Mouse (Mus musculus) thymus, adult 2 months (tissue): ENCODE results near the gene Dmrtc2. TPM values are rescaled to one million over a fixed set of nuclear protein-coding genes. Genes with fewer than 3 reads are reported as not detected.

Experiments used
- DNase-seq: peaks from one replicate; pipeline ENCODE4 v3.0.0; 2021
- H3K27ac ChIP-seq: fragments of 200-500 bp; 2 replicates; pipeline ENCODE4 v1.5.1; 2012; ENCODE audit warnings: low read length, control low read depth; ENCODE audit not compliant: control insufficient read depth, insufficient read depth
- H3K27me3 ChIP-seq: fragments of 200-500 bp; 2 replicates; pipeline ENCODE4 v1.6.1; 2012; ENCODE audit warnings: mild to moderate bottlenecking, low read length, moderate library complexity, mixed read lengths; ENCODE audit not compliant: control insufficient read depth, insufficient read depth
- H3K36me3 ChIP-seq: fragments of 200-500 bp; 2 replicates; pipeline ENCODE4 v1.6.1; 2012; ENCODE audit warnings: mild to moderate bottlenecking, low read length, moderate library complexity; ENCODE audit not compliant: control insufficient read depth, insufficient read depth
- H3K4me1 ChIP-seq: fragments of 200-500 bp; replicated peaks from 2 replicates; pipeline ENCODE4 v1.6.1; 2012; ENCODE audit warnings: low read length; ENCODE audit not compliant: control insufficient read depth, insufficient read depth
- H3K4me3 ChIP-seq: fragments of 200-500 bp; 2 replicates; pipeline ENCODE4 v1.5.1; 2012; ENCODE audit warnings: mild to moderate bottlenecking, low read length, control low read depth, moderate library complexity; ENCODE audit not compliant: control insufficient read depth, insufficient read depth
- CTCF ChIP-seq: fragments of 200-500 bp; IDR thresholded peaks from 2 replicates; pipeline ENCODE4 v1.5.1; 2012; ENCODE audit warnings: mild to moderate bottlenecking, control low read depth, low read length, moderate library complexity, borderline replicate concordance; ENCODE audit not compliant: control insufficient read depth, poor library complexity, insufficient read depth; ENCODE audit errors: extremely low read depth
- POLR2A ChIP-seq: fragments of 200-500 bp; IDR thresholded peaks from 2 replicates; pipeline ENCODE4 v1.6.1; 2012; ENCODE audit warnings: mild to moderate bottlenecking, low read length, control low read depth, moderate library complexity; ENCODE audit not compliant: control insufficient read depth, poor library complexity, insufficient read depth; ENCODE audit errors: extremely low read depth
- WGBS: fragments of 180-500 bp; shearing (Covaris S2); methylation state at CpG from one replicate; pipeline ENCODE4 v1.1.7; 2018; 5-methylcytosine and 5-hydroxymethylcytosine counted together
- polyA plus RNA-seq: library from polyadenylated mRNA; depleted of rRNA; stranded (reverse); fragments of >200 nt; gene quantifications from 2 replicates; pipeline ENCODE4 v1.2.3, GENCODE M21; 2012

Dmrtc2 gene
- polyA plus RNA-seq, 1 experiment = not detected

DNA sequence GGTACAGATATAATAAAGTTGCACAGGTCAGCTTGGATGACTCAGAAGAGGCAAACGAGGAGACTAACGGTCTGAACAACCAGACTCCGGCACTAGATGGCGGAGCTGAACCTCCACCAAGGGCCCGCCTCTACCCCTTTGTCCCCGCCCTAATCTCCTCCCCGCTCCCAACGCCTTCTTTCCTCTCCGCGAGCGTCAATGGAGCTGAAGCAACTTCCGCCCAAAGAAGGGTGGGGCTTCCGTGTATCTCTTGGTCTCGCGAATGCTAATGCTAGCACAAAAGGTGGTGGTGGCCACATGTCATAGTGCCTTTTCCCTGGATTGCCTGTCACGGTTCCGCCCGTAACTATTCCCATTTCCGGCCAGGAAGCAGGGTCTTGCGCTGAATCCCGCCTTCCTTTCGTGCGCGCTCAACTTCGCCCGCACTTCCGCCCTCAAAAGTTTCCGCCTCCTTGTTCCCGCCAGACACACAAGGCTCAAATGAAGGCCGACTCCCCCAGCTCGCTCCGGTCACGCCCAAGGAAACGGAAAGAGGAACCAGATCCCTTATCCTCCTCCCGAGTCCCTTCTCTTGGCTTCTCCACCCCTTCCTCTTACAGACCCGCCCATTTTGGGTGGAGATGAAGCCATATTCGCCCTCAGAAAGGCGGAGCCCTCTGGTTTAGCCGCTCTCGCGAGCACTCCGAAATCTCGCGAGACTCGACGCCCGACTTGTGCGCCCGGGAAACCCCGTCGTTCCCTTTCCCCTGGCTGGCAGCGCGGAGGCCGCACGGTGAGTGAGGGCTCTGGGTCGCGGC lies 14.2 kb downstream of the Dmrtc2 start, which contains the start of gene Rps19:
Gene Rps19 (plus strand): TSS at position 476 of the 797 bp plus-strand sequence.
- Histone ChIP-seq H3K4me1 (peaks cover 14% of the 10 kb centered on the region), H3K27me3 (no peaks in the 10 kb centered on the region), H3K27ac (peak within 1 kb of the TSS; percentile 92), H3K4me3 (peak within 1 kb of the TSS; percentile 73), H3K36me3 (peaks cover 32% of the 10 kb centered on the region)
- under 1% methylated on average over 57 of the region's 57 CpGs for WGBS
- TF ChIP-seq POLR2A (peak; percentile 83), CTCF (0 out of 2 replicates have a peak, but pooled peaks have one; percentile 29)
- peak; percentile 96 for DNase-seq

DNA sequence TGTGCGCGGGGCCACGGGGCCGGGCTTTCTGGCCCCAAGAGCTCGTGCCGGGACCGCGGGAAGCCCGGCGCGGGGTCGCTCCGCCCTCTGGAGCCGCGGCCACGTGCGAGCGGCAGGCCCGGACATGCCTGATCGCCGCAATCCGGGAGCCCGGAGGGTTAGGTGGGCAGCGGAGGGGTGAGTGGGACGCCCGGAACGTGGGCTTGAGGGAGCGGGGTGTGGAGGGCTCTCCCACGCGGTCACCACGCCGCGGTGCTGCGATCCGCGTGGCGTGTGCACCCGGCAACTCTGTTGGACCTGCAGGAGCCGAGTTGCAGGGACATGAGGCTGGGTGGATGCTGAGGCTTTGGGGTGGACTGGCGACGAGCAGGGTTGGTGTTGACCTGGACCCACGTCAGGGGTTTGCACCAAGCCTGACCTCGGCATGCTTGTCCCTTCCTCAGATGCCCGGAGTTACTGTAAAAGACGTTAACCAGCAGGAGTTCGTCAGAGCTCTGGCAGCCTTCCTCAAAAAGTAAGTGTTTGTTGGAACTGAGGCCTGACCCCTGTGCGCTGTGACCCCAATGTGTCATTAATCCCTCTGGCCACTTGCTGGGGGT lies 14.9 kb downstream of the Dmrtc2 start:
- no peak overlapping the region; the same call in 1 of the 2 replicates for H3K27ac ChIP-seq
- under 1% methylated on average over 47 of the region's 47 CpGs for WGBS
- peaks cover 39% of the 10 kb centered on the region for H3K36me3 ChIP-seq
- no peaks in the 10 kb centered on the region for H3K27me3 ChIP-seq
- DNase-seq = no peak
- TF ChIP-seq POLR2A (no peak), CTCF (no peak)
- peak overlapping the region; percentile 73 for H3K4me3 ChIP-seq
- peaks cover 14% of the 10 kb centered on the region for H3K4me1 ChIP-seq

- H3K4me1 ChIP-seq = peaks cover 14% of the 10 kb centered on the region
- TF ChIP-seq CTCF (no peak), POLR2A (no peak)
- peaks cover 43% of the 10 kb centered on the region for H3K36me3 ChIP-seq
- DNase-seq = no peak
- no peak overlapping the region for H3K27ac ChIP-seq
- peak overlapping the region; percentile 73 for H3K4me3 ChIP-seq
- H3K27me3 ChIP-seq = no peaks in the 10 kb centered on the region
- 9% methylated on average over 12 of the region's 12 CpGs for WGBS
Observed at GRCm38 (mm10) chr7:24885468-24886307, 15.8 kb downstream of the Dmrtc2 start.

- Histone ChIP-seq H3K4me1 (peaks cover 14% of the 10 kb centered on the region), H3K4me3 (peak overlapping the region; percentile 22), H3K27me3 (no peaks in the 10 kb centered on the region), H3K36me3 (peaks cover 43% of the 10 kb centered on the region), H3K27ac (no peak overlapping the region)
- WGBS = 16% methylated on average over 4 of the region's 4 CpGs
- DNase-seq = no peak
- TF ChIP-seq POLR2A = no peak
- TF ChIP-seq CTCF = no peak
Observed at GRCm38 (mm10) chr7:24886308-24886633, 16.4 kb downstream of the Dmrtc2 start.

DNA sequence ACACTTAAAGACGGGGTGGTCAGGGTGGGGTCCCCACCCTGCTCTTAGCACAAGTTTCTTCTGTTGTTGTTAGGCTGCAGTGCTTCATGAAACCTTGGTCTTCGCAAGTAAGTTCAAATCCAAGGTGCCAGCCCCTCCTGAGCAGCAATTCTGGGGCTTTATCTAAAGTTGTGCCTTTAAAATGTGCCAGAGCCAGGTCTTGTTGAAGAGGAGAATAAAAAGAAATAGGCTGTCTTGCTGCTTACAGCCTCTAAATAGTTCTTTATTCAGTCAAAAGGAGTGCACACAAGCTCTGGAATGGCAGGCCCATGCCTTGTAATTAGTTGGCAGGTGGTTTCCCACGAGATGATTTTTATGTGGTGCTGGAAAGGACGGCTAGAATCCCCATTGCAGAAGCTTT lies 17.2 kb downstream of the Dmrtc2 start:
- H3K4me1 ChIP-seq = peaks cover 14% of the 10 kb centered on the region
- TF ChIP-seq POLR2A = no peak
- TF ChIP-seq CTCF = no peak
- WGBS = 76% methylated on average over 4 of the region's 4 CpGs
- no peaks in the 10 kb centered on the region for H3K27me3 ChIP-seq
- H3K4me3 ChIP-seq = no peak overlapping the region
- peaks cover 43% of the 10 kb centered on the region for H3K36me3 ChIP-seq
- no peak overlapping the region for H3K27ac ChIP-seq
- DNase-seq = no peak
